In genomic region chr12:82263443-82263842, GRCm38 (mm10) we compare ENCODE assay signal across 30 mouse cellular contexts.
"Had no signal": no experiment of that assay in that cellular context is flagged by ENCODE, and none has a peak within 500 bp of the region (broad histone marks: within the 10 kb centered on the region; RNA-seq: fewer than 3 reads in every experiment).

No protein-coding gene starts in this region.

- H3K4me3 ChIP-seq: left cerebral cortex, adult 2 months; limb, embryonic 10.5 days; limb, embryonic 12.5 days; limb, embryonic 13.5 days; limb, embryonic 15.5 days; liver, embryonic 12.5 days; liver, embryonic 13.5 days; liver, embryonic 15.5 days; lung, embryonic 15.5 days; megakaryocyte, embryonic 14.5 days; midbrain, embryonic 10.5 days; midbrain, embryonic 12.5 days; midbrain, embryonic 13.5 days; midbrain, embryonic 15.5 days; myocyte had no signal

- H3K27me3 ChIP-seq: limb, embryonic 12.5 days; limb, embryonic 13.5 days; limb, embryonic 15.5 days; liver, embryonic 12.5 days; liver, embryonic 13.5 days; liver, embryonic 15.5 days; lung, embryonic 15.5 days; megakaryocyte, embryonic 14.5 days; midbrain, embryonic 12.5 days; midbrain, embryonic 13.5 days; midbrain, embryonic 15.5 days had no signal

- H3K4me1 ChIP-seq: midbrain, embryonic 10.5 days; midbrain, embryonic 12.5 days; midbrain, embryonic 13.5 days; midbrain, embryonic 15.5 days had no signal

- H3K27ac ChIP-seq: left cerebral cortex, adult 2 months; limb, embryonic 10.5 days; limb, embryonic 12.5 days; limb, embryonic 13.5 days; limb, embryonic 15.5 days; liver, embryonic 12.5 days; liver, embryonic 13.5 days; liver, embryonic 14.5 days; liver, embryonic 15.5 days; lung, embryonic 15.5 days; macrophage; midbrain, embryonic 10.5 days; midbrain, embryonic 12.5 days; midbrain, embryonic 13.5 days; midbrain, embryonic 15.5 days had no signal

- DNase-seq: left cerebral cortex, postnatal 4 days; liver; liver, embryonic 13.5 days; liver, postnatal 0 days; lung, adult 18-20 months; lung, adult 2 months; lung, embryonic 14.5 days; lung, postnatal 10 days; lung, postnatal 14 days; lung, postnatal 36 days; lung, postnatal 4 days; midbrain, embryonic 14.5 days had no signal

- ATAC-seq: liver, embryonic 12.5 days; liver, postnatal 0 days; lung, postnatal 0 days; midbrain, embryonic 13.5 days; midbrain, embryonic 15.5 days; midbrain, embryonic 16.5 days had no signal

- H3K36me3 ChIP-seq: limb, embryonic 12.5 days; limb, embryonic 13.5 days; limb, embryonic 15.5 days; liver, embryonic 12.5 days; liver, embryonic 13.5 days; liver, embryonic 15.5 days; lung, embryonic 15.5 days; midbrain, embryonic 10.5 days; midbrain, embryonic 12.5 days; midbrain, embryonic 13.5 days; midbrain, embryonic 15.5 days had no signal
